Mouse (Mus musculus): ENCODE measurements around the gene Cdh20. TPM values are rescaled to one million over a fixed set of nuclear protein-coding genes. Genes with fewer than 3 reads are reported as not detected.

Gene Cdh20
- polyA plus RNA-seq, 1 experiment from 2014 or later: 0.97 TPM

GRCm38 (mm10) chr1:104796146-104796545, 27.8 kb downstream of the Cdh20 start:
- no peak overlapping the region for H3K4me2 ChIP-seq (replicated peaks; ENCODE audit: low read depth, low read length)
- H3K4me1 ChIP-seq (replicated peaks; ENCODE audit: control insufficient read depth, insufficient read depth, low read length): no peaks in the 10 kb centered on the region
- no peaks in the 10 kb centered on the region for H3K9me3 ChIP-seq (ENCODE audit: control insufficient read depth, low read length)
- no peaks in the 10 kb centered on the region for H3K36me3 ChIP-seq (ENCODE audit: control insufficient read depth, insufficient read depth, low read length)
- H3K27ac ChIP-seq (ENCODE audit: low read depth, low read length): no peak overlapping the region
- H3K27me3 ChIP-seq (ENCODE audit: control insufficient read depth, insufficient read depth, low read length): no peaks in the 10 kb centered on the region
- no peak overlapping the region for H3K9ac ChIP-seq (ENCODE audit: low read depth, low read length)
- DNase-seq (ENCODE audit: low spot score) (no peak), ATAC-seq (ENCODE audit: low FRiP score) (no peak)
- H3K4me3 ChIP-seq (ENCODE audit: low read depth, low read length): no peak overlapping the region
- 71% methylated on average over 3 of the region's 3 CpGs for WGBS

DNA sequence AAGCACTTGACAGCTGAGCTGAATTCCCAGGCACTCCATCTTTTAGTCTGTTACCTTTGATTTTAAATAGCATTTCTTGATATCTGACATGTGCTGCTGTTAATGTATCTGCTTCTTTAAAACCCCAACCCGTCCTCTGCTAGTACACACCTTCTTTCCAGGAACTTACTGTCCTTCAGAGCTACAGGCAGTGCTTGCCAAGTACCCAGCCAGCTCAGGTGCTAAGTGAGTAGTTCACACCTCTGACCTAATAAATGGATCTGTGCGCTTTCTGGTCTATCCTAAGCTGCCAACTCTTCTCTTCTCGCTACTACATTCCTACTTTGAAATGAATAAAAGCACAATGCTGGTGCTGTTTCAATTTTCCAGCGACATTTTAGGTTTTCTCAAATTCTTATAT, 28.8 kb downstream of the Cdh20 start:
- no peak for ATAC-seq (ENCODE audit: low FRiP score)
- DNase-seq (ENCODE audit: low spot score): no peak
- no peaks in the 10 kb centered on the region for H3K36me3 ChIP-seq (ENCODE audit: control insufficient read depth, insufficient read depth, low read length)
- H3K4me3 ChIP-seq (ENCODE audit: low read depth, low read length): no peak overlapping the region
- no peak overlapping the region for H3K27ac ChIP-seq (ENCODE audit: low read depth, low read length)
- no peaks in the 10 kb centered on the region for H3K4me1 ChIP-seq (replicated peaks; ENCODE audit: control insufficient read depth, insufficient read depth, low read length)
- H3K27me3 ChIP-seq (ENCODE audit: control insufficient read depth, insufficient read depth, low read length): no peaks in the 10 kb centered on the region
- H3K4me2 ChIP-seq (replicated peaks; ENCODE audit: low read depth, low read length): no peak overlapping the region
- no peaks in the 10 kb centered on the region for H3K9me3 ChIP-seq (ENCODE audit: control insufficient read depth, low read length)
- no peak overlapping the region for H3K9ac ChIP-seq (ENCODE audit: low read depth, low read length)
- 83% methylated on average over 4 of the region's 4 CpGs for WGBS

GRCm38 (mm10) chr1:104804746-104805145, 36.4 kb downstream of the Cdh20 start:
- H3K27me3 ChIP-seq (ENCODE audit: control insufficient read depth, insufficient read depth, low read length): no peaks in the 10 kb centered on the region
- no peaks in the 10 kb centered on the region for H3K4me1 ChIP-seq (replicated peaks; ENCODE audit: control insufficient read depth, insufficient read depth, low read length)
- H3K4me2 ChIP-seq (replicated peaks; ENCODE audit: low read depth, low read length): no peak overlapping the region
- no peak for DNase-seq (ENCODE audit: low spot score)
- H3K9me3 ChIP-seq (ENCODE audit: control insufficient read depth, low read length): no peaks in the 10 kb centered on the region
- no peak for ATAC-seq (ENCODE audit: low FRiP score)
- no peak overlapping the region for H3K9ac ChIP-seq (ENCODE audit: low read depth, low read length)
- WGBS: 95% methylated on average over 6 of the region's 6 CpGs
- no peaks in the 10 kb centered on the region for H3K36me3 ChIP-seq (ENCODE audit: control insufficient read depth, insufficient read depth, low read length)
- H3K4me3 ChIP-seq (ENCODE audit: low read depth, low read length): no peak overlapping the region
- H3K27ac ChIP-seq (ENCODE audit: low read depth, low read length): no peak overlapping the region

GRCm38 (mm10) chr1:104807214-104807613, 38.9 kb downstream of the Cdh20 start:
- 93% methylated on average over 2 of the region's 2 CpGs for WGBS
- no peak for ATAC-seq (ENCODE audit: low FRiP score)

GRCm38 (mm10) chr1:104817510-104817909, 49.2 kb downstream of the Cdh20 start:
- no peak for ATAC-seq (ENCODE audit: low FRiP score)
- 84% methylated on average over 2 of the region's 2 CpGs for WGBS
- Histone ChIP-seq H3K9me3 (ENCODE audit: control insufficient read depth, low read length) (no peaks in the 10 kb centered on the region), H3K27me3 (ENCODE audit: control insufficient read depth, insufficient read depth, low read length) (no peaks in the 10 kb centered on the region), H3K4me2 (replicated peaks; ENCODE audit: low read depth, low read length) (no peak overlapping the region), H3K36me3 (ENCODE audit: control insufficient read depth, insufficient read depth, low read length) (no peaks in the 10 kb centered on the region), H3K4me1 (replicated peaks; ENCODE audit: control insufficient read depth, insufficient read depth, low read length) (no peaks in the 10 kb centered on the region), H3K4me3 (ENCODE audit: low read depth, low read length) (no peak overlapping the region), H3K27ac (ENCODE audit: low read depth, low read length) (no peak overlapping the region), H3K9ac (ENCODE audit: low read depth, low read length) (no peak overlapping the region)
- DNase-seq (ENCODE audit: low spot score): no peak

More at GRCm38 (mm10) chr1:104807214-104807613, 38.9 kb downstream of the Cdh20 start:
- no peak overlapping the region for H3K27ac ChIP-seq (ENCODE audit: low read depth, low read length)
- H3K4me1 ChIP-seq (replicated peaks; ENCODE audit: control insufficient read depth, insufficient read depth, low read length): no peaks in the 10 kb centered on the region
- no peaks in the 10 kb centered on the region for H3K27me3 ChIP-seq (ENCODE audit: control insufficient read depth, insufficient read depth, low read length)
- H3K36me3 ChIP-seq (ENCODE audit: control insufficient read depth, insufficient read depth, low read length): no peaks in the 10 kb centered on the region
- no peak for DNase-seq (ENCODE audit: low spot score)
- H3K9ac ChIP-seq (ENCODE audit: low read depth, low read length): no peak overlapping the region
- H3K4me2 ChIP-seq (replicated peaks; ENCODE audit: low read depth, low read length): no peak overlapping the region
- H3K4me3 ChIP-seq (ENCODE audit: low read depth, low read length): no peak overlapping the region
- no peaks in the 10 kb centered on the region for H3K9me3 ChIP-seq (ENCODE audit: control insufficient read depth, low read length)

GRCm38 (mm10) chr1:104828106-104828505, 59.8 kb downstream of the Cdh20 start:
- H3K4me3 ChIP-seq (ENCODE audit: low read depth, low read length): no peak overlapping the region
- 100% methylated on average over 2 of the region's 2 CpGs for WGBS
- H3K4me2 ChIP-seq (replicated peaks; ENCODE audit: low read depth, low read length): no peak overlapping the region
- H3K9me3 ChIP-seq (ENCODE audit: control insufficient read depth, low read length): no peaks in the 10 kb centered on the region
- no peaks in the 10 kb centered on the region for H3K27me3 ChIP-seq (ENCODE audit: control insufficient read depth, insufficient read depth, low read length)
- no peak overlapping the region for H3K9ac ChIP-seq (ENCODE audit: low read depth, low read length)
- H3K4me1 ChIP-seq (replicated peaks; ENCODE audit: control insufficient read depth, insufficient read depth, low read length): no peaks in the 10 kb centered on the region
- no peaks in the 10 kb centered on the region for H3K36me3 ChIP-seq (ENCODE audit: control insufficient read depth, insufficient read depth, low read length)
- no peak for DNase-seq (ENCODE audit: low spot score)
- H3K27ac ChIP-seq (ENCODE audit: low read depth, low read length): no peak overlapping the region
- no peak for ATAC-seq (ENCODE audit: low FRiP score)

- no peaks in the 10 kb centered on the region for H3K36me3 ChIP-seq (ENCODE audit: control insufficient read depth, insufficient read depth, low read length)
- no peaks in the 10 kb centered on the region for H3K9me3 ChIP-seq (ENCODE audit: control insufficient read depth, low read length)
- ATAC-seq (ENCODE audit: low FRiP score) (peak; percentile 47; the same call in 1 of the 2 replicates), DNase-seq (ENCODE audit: low spot score) (peak; percentile 4)
- WGBS: 48% methylated on average over 4 of the region's 4 CpGs
- H3K9ac ChIP-seq (ENCODE audit: low read depth, low read length): no peak overlapping the region
- H3K4me3 ChIP-seq (ENCODE audit: low read depth, low read length): no peak overlapping the region
- H3K27me3 ChIP-seq (ENCODE audit: control insufficient read depth, insufficient read depth, low read length): no peaks in the 10 kb centered on the region
- H3K4me1 ChIP-seq (replicated peaks; ENCODE audit: control insufficient read depth, insufficient read depth, low read length): no peaks in the 10 kb centered on the region
- no peak overlapping the region for H3K4me2 ChIP-seq (replicated peaks; ENCODE audit: low read depth, low read length)
- H3K27ac ChIP-seq (ENCODE audit: low read depth, low read length): no peak overlapping the region
Observed at GRCm38 (mm10) chr1:104838206-104838915, 70.0 kb downstream of the Cdh20 start.

DNA sequence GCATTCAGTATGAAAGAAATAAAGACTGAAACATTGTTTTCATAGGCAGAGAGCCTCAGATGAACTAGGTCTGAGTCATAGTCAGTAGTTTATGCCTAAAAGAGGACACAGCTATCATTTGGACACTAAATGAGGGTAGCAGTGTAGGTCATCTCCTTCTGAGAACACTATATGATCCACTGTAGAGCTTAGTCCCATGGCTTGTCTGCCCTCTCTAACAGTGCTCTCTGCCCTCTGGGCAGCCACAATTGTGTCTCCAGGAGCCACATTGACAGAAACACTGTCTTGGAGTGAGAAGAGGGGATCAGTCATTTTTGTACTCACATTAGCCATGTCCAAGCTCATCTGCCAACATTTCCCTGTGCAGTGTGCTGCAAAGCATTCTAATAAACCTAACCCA, 70.7 kb downstream of the Cdh20 start:
- Histone ChIP-seq H3K36me3 (ENCODE audit: control insufficient read depth, insufficient read depth, low read length) (no peaks in the 10 kb centered on the region), H3K4me3 (ENCODE audit: low read depth, low read length) (no peak overlapping the region), H3K27me3 (ENCODE audit: control insufficient read depth, insufficient read depth, low read length) (no peaks in the 10 kb centered on the region), H3K27ac (ENCODE audit: low read depth, low read length) (no peak overlapping the region), H3K9me3 (ENCODE audit: control insufficient read depth, low read length) (no peaks in the 10 kb centered on the region), H3K9ac (ENCODE audit: low read depth, low read length) (no peak overlapping the region), H3K4me2 (replicated peaks; ENCODE audit: low read depth, low read length) (no peak overlapping the region), H3K4me1 (replicated peaks; ENCODE audit: control insufficient read depth, insufficient read depth, low read length) (no peaks in the 10 kb centered on the region)
- DNase-seq (ENCODE audit: low spot score) (no peak), ATAC-seq (ENCODE audit: low FRiP score) (no peak)

- no peaks in the 10 kb centered on the region for H3K9me3 ChIP-seq (ENCODE audit: control insufficient read depth, low read length)
- no peak overlapping the region for H3K27ac ChIP-seq (ENCODE audit: low read depth, low read length)
- WGBS: 22% methylated on average over 2 of the region's 2 CpGs
- no peak overlapping the region for H3K4me3 ChIP-seq (ENCODE audit: low read depth, low read length)
- DNase-seq (ENCODE audit: low spot score) (peak; percentile 15), ATAC-seq (ENCODE audit: low FRiP score) (peak; percentile 83)
- H3K4me1 ChIP-seq (replicated peaks; ENCODE audit: control insufficient read depth, insufficient read depth, low read length): no peaks in the 10 kb centered on the region
- H3K27me3 ChIP-seq (ENCODE audit: control insufficient read depth, insufficient read depth, low read length): no peaks in the 10 kb centered on the region
- H3K36me3 ChIP-seq (ENCODE audit: control insufficient read depth, insufficient read depth, low read length): no peaks in the 10 kb centered on the region
- no peak overlapping the region for H3K9ac ChIP-seq (ENCODE audit: low read depth, low read length)
- H3K4me2 ChIP-seq (replicated peaks; ENCODE audit: low read depth, low read length): no peak overlapping the region
Observed at GRCm38 (mm10) chr1:104848256-104848919, 80.1 kb downstream of the Cdh20 start.
